Mouse (Mus musculus) C2C12 (cell line): ENCODE measurements around the gene Gadl1. TPM values are rescaled to one million over a fixed set of nuclear protein-coding genes. Genes with fewer than 3 reads are reported as not detected.

Experiments used
- H3K27me3 ChIP-seq: one replicate; pipeline ENCODE4 v1.6.1; 2011; ENCODE audit not compliant: control insufficient read depth, insufficient read depth, insufficient read length
- H3K36me3 ChIP-seq: one replicate; pipeline ENCODE4 v1.6.1; 2011; ENCODE audit not compliant: control insufficient read depth, insufficient read depth
- H3K4me3 ChIP-seq: one replicate; pipeline ENCODE4 v1.5.1; 2011; ENCODE audit warnings: mild to moderate bottlenecking, control low read depth; ENCODE audit not compliant: poor library complexity, insufficient read depth, severe bottlenecking
- H3K79me2 ChIP-seq: one replicate; pipeline ENCODE4 v1.6.1; 2011; ENCODE audit not compliant: control insufficient read depth, insufficient read depth
- H3K79me3 ChIP-seq: one replicate; pipeline ENCODE4 v1.6.1; 2011; ENCODE audit warnings: low read depth, control low read depth
- H3ac ChIP-seq: one replicate; pipeline ENCODE3; 2011; ENCODE audit warnings: low read depth; ENCODE audit not compliant: control insufficient read depth, insufficient read length
- CEBPB ChIP-seq: IDR thresholded peaks from one replicate; pipeline ENCODE4 v1.6.1; 2011; ENCODE audit warnings: low read depth, mild to moderate bottlenecking, control low read depth, moderate library complexity
- CTCF ChIP-seq: IDR thresholded peaks from one replicate; pipeline ENCODE4 v1.5.1; 2011; ENCODE audit not compliant: control insufficient read depth, insufficient read depth, insufficient read length
- FOSL1 ChIP-seq: IDR thresholded peaks from one replicate; pipeline ENCODE4 v1.8.0; 2011; ENCODE audit warnings: mild to moderate bottlenecking, low read length; ENCODE audit not compliant: poor library complexity, insufficient read depth, severe bottlenecking
- MAX ChIP-seq: IDR thresholded peaks from one replicate; pipeline ENCODE4 v1.6.1; 2011; ENCODE audit warnings: mild to moderate bottlenecking, control low read depth
- MYOD1 ChIP-seq: IDR thresholded peaks from one replicate; pipeline ENCODE4 v1.6.1; 2011; ENCODE audit warnings: low read depth; ENCODE audit not compliant: control insufficient read depth, insufficient read length
- MYOG ChIP-seq: IDR thresholded peaks from one replicate; pipeline ENCODE4 v1.6.1; 2011; ENCODE audit not compliant: control insufficient read depth, insufficient read length; ENCODE audit errors: extremely low read depth
- USF1 ChIP-seq: IDR thresholded peaks from one replicate; pipeline ENCODE4 v1.6.1; 2011; ENCODE audit warnings: low read depth, mild to moderate bottlenecking, control low read depth, moderate library complexity
- polyA plus RNA-seq: library from polyadenylated mRNA; unstranded; fragments of >200 nt; fragmentation: generic; extraction: Trizol; gene quantifications from one replicate; pipeline ENCODE4 v1.2.1, GENCODE M21; 2012; ENCODE audit warnings: missing spikeins

Gene Gadl1
- polyA plus RNA-seq, 1 experiment: 0.89 TPM

DNA sequence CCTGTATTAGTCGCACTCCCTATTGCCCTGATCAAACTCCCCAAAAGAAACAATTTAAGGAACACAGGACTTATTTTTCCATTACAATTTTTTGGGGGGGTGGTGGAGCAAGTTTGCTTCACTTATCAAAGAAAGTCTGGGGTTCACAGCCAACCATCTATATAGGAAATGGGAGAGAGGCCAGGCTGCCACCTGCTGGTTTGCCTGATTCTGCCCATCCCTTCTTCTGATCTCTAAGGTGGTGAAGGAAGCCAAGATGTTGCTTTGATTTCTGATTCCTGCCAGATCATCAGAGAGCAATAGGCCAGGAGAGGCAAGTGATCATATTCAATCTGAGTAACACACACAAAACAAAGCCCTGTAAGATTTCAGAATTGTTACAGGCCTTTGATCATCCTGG, 14.8 kb downstream of the Gadl1 start:
- no peaks in the 10 kb centered on the region for H3K36me3 ChIP-seq

DNA sequence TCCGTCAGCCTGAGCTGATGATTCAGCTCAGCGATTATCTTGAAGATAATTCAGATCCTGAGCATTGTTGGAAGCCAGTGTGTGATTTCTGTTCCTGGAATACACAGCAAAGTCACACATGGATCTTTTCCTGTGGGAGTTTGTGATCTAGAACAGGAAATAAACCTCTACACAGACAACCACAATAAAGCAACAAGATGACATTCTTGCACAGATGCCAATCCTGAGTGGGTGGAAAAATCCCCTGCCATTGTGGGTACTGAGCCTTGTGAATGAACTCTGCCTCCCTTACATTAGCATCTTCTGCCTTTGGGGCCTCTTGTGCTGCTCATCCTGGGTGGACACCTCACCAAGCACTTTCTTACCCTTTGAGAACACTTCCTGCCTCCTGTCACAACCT, 22.5 kb downstream of the Gadl1 start:
- Histone ChIP-seq H3K36me3 (no peaks in the 10 kb centered on the region), H3ac (no peak overlapping the region), H3K27me3 (no peaks in the 10 kb centered on the region), H3K79me2 (no peaks in the 10 kb centered on the region), H3K79me3 (no peaks in the 10 kb centered on the region), H3K4me3 (no peak overlapping the region)
- TF ChIP-seq FOSL1 (no peak), USF1 (no peak)

More for the DNA sequence above, 14.8 kb downstream of the Gadl1 start:
- Histone ChIP-seq H3K79me3 (no peaks in the 10 kb centered on the region), H3ac (no peak overlapping the region), H3K79me2 (no peaks in the 10 kb centered on the region), H3K4me3 (no peak overlapping the region), H3K27me3 (no peaks in the 10 kb centered on the region)
- no peak for TF ChIP-seq FOSL1
- no peak for TF ChIP-seq CTCF
- no peak for TF ChIP-seq MAX
- no peak for TF ChIP-seq MYOD1
- TF ChIP-seq CEBPB: no peak
- TF ChIP-seq MYOG: no peak
- no peak for TF ChIP-seq USF1

DNA sequence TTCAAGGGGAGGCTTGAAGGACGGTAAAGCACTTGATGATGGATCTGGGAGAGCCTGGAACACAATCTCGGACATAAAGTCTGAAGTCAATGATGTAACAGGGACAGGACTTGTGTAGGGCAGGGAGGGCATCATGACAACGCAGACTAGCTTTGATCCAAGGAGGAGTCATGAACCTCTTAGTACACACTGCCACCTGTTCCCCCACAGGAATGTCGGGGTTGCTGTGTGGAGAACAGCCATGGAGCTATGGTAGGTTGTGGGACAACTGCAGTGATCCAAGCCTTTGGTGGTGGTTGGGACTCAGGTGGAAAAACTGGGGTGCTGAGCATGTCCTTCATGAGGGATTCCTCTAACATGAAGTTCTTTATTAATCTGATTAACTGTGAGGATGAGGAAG, 23.5 kb downstream of the Gadl1 start:
- Histone ChIP-seq H3K79me2 (no peaks in the 10 kb centered on the region), H3K79me3 (no peaks in the 10 kb centered on the region), H3K27me3 (no peaks in the 10 kb centered on the region), H3ac (no peak overlapping the region), H3K4me3 (no peak overlapping the region), H3K36me3 (no peaks in the 10 kb centered on the region)
- TF ChIP-seq CEBPB: no peak
- no peak for TF ChIP-seq MAX
- TF ChIP-seq MYOG: no peak
- TF ChIP-seq FOSL1: no peak
- TF ChIP-seq USF1: no peak
- TF ChIP-seq CTCF: no peak

DNA sequence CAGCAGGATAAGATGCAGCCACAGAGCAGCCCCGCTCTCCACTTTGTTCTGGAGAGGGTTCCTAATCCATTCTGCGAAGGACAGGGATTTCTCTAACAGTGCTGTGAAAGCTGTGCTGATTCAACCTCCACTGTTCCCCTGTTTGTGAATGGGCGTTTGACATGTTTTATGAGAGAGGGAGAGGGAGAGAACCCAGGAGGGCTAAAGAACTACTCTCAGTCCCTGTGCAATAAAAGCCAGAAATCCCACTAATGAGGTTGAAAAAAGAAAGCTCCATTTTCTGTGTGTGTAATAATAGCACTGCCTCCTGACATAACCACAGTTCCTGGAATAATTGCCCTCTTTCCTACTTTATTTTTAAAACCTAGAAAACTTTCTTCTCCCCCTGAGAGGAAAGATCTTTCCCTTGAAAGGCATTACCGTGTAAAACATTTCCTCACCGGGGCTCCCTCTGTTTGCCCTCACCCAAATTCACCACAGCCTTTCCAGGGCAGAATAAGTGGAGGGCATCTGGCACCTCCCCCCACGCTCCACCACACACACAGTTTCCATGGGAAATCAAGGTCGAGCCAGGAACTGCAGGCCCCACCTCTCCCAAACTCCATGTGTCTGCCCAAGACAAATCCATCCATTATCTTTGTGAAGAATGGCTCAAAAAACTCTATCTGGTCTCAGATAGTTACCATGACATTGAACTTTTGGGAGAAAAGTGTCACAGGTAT, 24.1 kb downstream of the Gadl1 start:
- Histone ChIP-seq H3K79me2 (no peaks in the 10 kb centered on the region), H3K4me3 (no peak overlapping the region), H3K36me3 (no peaks in the 10 kb centered on the region), H3K27me3 (no peaks in the 10 kb centered on the region), H3ac (no peak overlapping the region), H3K79me3 (no peaks in the 10 kb centered on the region)
- no peak for TF ChIP-seq USF1

DNA sequence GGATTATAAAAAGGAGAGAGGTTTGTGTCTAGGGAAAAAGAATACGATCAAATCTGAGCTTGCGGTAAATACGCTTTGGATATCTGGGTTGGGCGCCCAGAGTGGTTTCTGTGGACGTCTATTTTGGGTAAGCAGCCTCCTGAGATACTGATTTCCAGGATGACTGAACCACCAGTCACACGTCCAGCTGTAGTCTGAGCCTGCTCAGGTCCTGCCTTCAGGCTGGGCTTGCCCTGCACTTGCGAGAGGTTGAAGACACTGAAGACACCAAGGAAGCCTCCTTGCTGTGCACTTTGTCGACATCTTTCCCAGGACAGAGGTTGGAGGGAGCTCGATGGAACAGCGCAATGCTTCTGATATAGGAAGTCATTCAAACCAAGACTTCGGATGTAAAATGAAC, 25.0 kb downstream of the Gadl1 start:
- no peaks in the 10 kb centered on the region for H3K27me3 ChIP-seq
- TF ChIP-seq MYOD1: peak; percentile 13
- TF ChIP-seq CTCF: no peak
- H3K79me3 ChIP-seq: no peaks in the 10 kb centered on the region
- H3K79me2 ChIP-seq: no peaks in the 10 kb centered on the region
- no peak overlapping the region for H3ac ChIP-seq
- no peaks in the 10 kb centered on the region for H3K36me3 ChIP-seq
- H3K4me3 ChIP-seq: no peak overlapping the region

DNA sequence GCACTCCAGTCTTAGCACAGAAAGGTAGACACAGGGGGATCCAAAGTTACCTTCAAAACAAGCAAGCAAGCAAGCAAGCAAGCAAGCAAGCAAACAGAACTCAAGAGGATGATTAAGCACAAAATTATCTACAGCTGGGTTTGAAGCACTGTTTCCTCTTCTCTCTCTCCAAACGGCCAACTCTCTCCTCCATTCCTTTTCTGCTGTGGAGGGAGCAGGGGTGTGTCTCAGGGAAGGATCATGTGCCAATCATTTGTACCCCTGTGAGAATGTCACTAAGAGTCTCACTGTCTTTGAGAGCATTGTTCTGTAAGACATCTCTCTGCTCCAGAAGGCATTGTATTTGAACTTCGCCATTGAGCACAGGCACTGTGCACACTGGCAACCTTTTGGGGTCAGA, 27.1 kb downstream of the Gadl1 start:
- Histone ChIP-seq H3K4me3 (no peak overlapping the region), H3ac (no peak overlapping the region), H3K79me2 (no peaks in the 10 kb centered on the region), H3K36me3 (no peaks in the 10 kb centered on the region), H3K27me3 (no peaks in the 10 kb centered on the region), H3K79me3 (no peaks in the 10 kb centered on the region)
- TF ChIP-seq MYOD1 (no peak), CEBPB (no peak), MYOG (no peak), USF1 (no peak), MAX (no peak), CTCF (no peak), FOSL1 (no peak)
